Mouse (Mus musculus) lung, embryonic 16.5 days (tissue): ENCODE data around the gene Atp2c2. TPM values are rescaled to one million over a fixed set of nuclear protein-coding genes. Genes with fewer than 3 reads are reported as not detected.
A peak's percentile ranks its signal among the peaks of the same experiment; 100 is the strongest.

Source experiments
- ATAC-seq: fragments of 200-750 bp; cut with Nextera tagmentation; 2 replicates; pipeline ENCODE4 v1.8.0; 2017; ENCODE audit warnings: low read depth, mild to moderate bottlenecking, moderate library complexity
- H3K27ac ChIP-seq: fragments of 300-500 bp; sonication (generic); 2 replicates; pipeline ENCODE4 v1.5.1; 2014; ENCODE audit warnings: mild to moderate bottlenecking, control low read depth, low read length
- H3K27me3 ChIP-seq: fragments of 300-500 bp; sonication (generic); 2 replicates; pipeline ENCODE4 v1.6.1; 2014; ENCODE audit warnings: low read depth, low read length, mixed read lengths; ENCODE audit not compliant: control insufficient read depth, insufficient read depth
- H3K36me3 ChIP-seq: fragments of 300-500 bp; sonication (generic); 2 replicates; pipeline ENCODE4 v1.6.1; 2014; ENCODE audit warnings: low read length; ENCODE audit not compliant: control insufficient read depth, insufficient read depth
- H3K4me1 ChIP-seq: fragments of 300-500 bp; sonication (generic); replicated peaks from 2 replicates; pipeline ENCODE4 v1.6.1; 2014; ENCODE audit warnings: low read length, mixed read lengths; ENCODE audit not compliant: control insufficient read depth, insufficient read depth
- H3K4me2 ChIP-seq: fragments of 300-500 bp; sonication (generic); 2 replicates; pipeline ENCODE4 v1.6.1; 2014; ENCODE audit warnings: low read depth, low read length, control low read depth
- H3K4me3 ChIP-seq: fragments of 300-500 bp; sonication (generic); 2 replicates; pipeline ENCODE4 v1.5.1; 2014; ENCODE audit warnings: mild to moderate bottlenecking, low read length, control low read depth
- H3K9ac ChIP-seq: fragments of 300-500 bp; sonication (generic); 2 replicates; pipeline ENCODE4 v1.6.1; 2014; ENCODE audit warnings: low read length, control low read depth
- H3K9me3 ChIP-seq: fragments of 300-500 bp; sonication (generic); 2 replicates; pipeline ENCODE4 v1.6.1; 2016; ENCODE audit warnings: low read length; ENCODE audit not compliant: control insufficient read depth
- WGBS: fragments of 180-500 bp; shearing (Covaris S2); extraction: QIAGEN DNeasy Blood & Tissue Kit; methylation state at CpG from one replicate; pipeline ENCODE4 v1.1.7; 2014; 5-methylcytosine and 5-hydroxymethylcytosine counted together
- polyA plus RNA-seq: library from polyadenylated mRNA; unstranded; fragments of >200 nt; fragmentation: Nextera tagmentation; extraction: Ambion mirVana; gene quantifications from 2 replicates; pipeline ENCODE4 v1.2.1, GENCODE M21; 2015

The Atp2c2 gene
- polyA plus RNA-seq, 1 experiment from 2014 or later, result 4.0 TPM

- Histone ChIP-seq H3K9me3 (no peaks in the 10 kb centered on the region), H3K4me2 (peak overlapping the region; percentile 93; the same call in 1 of the 2 replicates), H3K4me1 (peaks cover 24% of the 10 kb centered on the region), H3K27ac (no peak overlapping the region), H3K9ac (no peak overlapping the region; the same call in 1 of the 2 replicates), H3K27me3 (no peaks in the 10 kb centered on the region), H3K36me3 (no peaks in the 10 kb centered on the region; the same call in 1 of the 2 replicates), H3K4me3 (no peak overlapping the region)
- ATAC-seq, result no peak
- WGBS, result 73% methylated on average over 7 of the region's 7 CpGs
Measured at GRCm38 (mm10) chr8:119776668-119777245, 76.9 kb downstream of the Atp2c2 start.

GRCm38 (mm10) chr8:119777765-119778164, 78.0 kb downstream of the Atp2c2 start:
- Histone ChIP-seq H3K27me3 (no peaks in the 10 kb centered on the region), H3K36me3 (no peaks in the 10 kb centered on the region), H3K9ac (peak overlapping the region; percentile 86), H3K4me1 (peaks cover 24% of the 10 kb centered on the region), H3K27ac (peak overlapping the region; percentile 85), H3K4me3 (peak overlapping the region; percentile 65), H3K4me2 (peak overlapping the region; percentile 93), H3K9me3 (no peaks in the 10 kb centered on the region)
- WGBS, result 15% methylated on average over 7 of the region's 7 CpGs
- ATAC-seq, result peak; percentile 13

- Histone ChIP-seq H3K9ac (peak within 1 kb of the TSS; percentile 86), H3K27ac (peak within 1 kb of the TSS; percentile 85), H3K9me3 (no peaks in the 10 kb centered on the region), H3K4me1 (peaks cover 24% of the 10 kb centered on the region), H3K36me3 (no peaks in the 10 kb centered on the region), H3K4me2 (peak within 1 kb of the TSS; percentile 93), H3K27me3 (no peaks in the 10 kb centered on the region), H3K4me3 (peak within 1 kb of the TSS; percentile 65)
- WGBS, result under 1% methylated on average over 18 of the region's 18 CpGs
- peak; percentile 97 for ATAC-seq
Measured at GRCm38 (mm10) chr8:119778263-119778662, 78.5 kb downstream of the Atp2c2 start, which contains the start of gene Tldc1. Gene Tldc1, minus strand, starts transcription at chr8:119778416.

DNA sequence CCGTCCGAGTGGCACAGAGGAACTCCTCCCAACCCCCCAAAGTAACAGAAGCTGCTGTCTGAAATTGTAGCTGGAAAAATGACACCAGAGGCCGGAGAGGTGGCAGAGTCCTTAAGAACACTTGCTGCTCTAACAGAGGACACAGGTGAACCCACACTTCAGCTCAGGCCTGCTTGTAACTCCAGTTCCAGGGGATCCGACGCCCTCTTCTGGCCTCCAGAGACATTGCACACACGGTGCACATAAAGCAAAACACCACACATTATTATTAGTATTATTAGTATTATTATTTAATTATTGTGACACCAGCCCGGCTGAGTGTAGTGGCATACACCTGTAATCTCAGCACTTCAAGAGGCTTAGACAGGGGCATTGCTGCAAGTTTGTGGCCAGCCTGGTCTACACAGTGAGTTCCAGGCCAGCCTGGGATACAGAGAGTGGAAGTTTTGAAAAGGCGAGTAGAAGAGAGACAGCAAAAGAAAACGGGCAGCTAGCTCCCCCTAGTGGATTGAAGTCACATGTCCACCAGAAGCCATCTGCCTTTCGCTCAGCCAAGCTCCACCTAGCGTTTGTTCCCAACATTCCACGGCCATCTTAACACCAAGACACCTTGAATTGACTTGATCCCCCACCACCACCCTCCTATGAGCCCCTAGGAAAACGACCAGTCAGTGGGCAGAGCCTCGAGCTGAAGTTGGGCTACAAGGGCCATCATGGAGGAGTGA, 79.4 kb downstream of the Atp2c2 start:
- WGBS, result 21% methylated on average over 14 of the region's 14 CpGs
- Histone ChIP-seq H3K9me3 (no peaks in the 10 kb centered on the region), H3K4me2 (peak overlapping the region; percentile 63; the same call in 1 of the 2 replicates), H3K4me1 (peaks cover 24% of the 10 kb centered on the region), H3K9ac (no peak overlapping the region), H3K27ac (peak overlapping the region; percentile 69), H3K4me3 (no peak overlapping the region), H3K36me3 (no peaks in the 10 kb centered on the region), H3K27me3 (no peaks in the 10 kb centered on the region)
- peak; percentile 17; the same call in 1 of the 2 replicates for ATAC-seq

DNA sequence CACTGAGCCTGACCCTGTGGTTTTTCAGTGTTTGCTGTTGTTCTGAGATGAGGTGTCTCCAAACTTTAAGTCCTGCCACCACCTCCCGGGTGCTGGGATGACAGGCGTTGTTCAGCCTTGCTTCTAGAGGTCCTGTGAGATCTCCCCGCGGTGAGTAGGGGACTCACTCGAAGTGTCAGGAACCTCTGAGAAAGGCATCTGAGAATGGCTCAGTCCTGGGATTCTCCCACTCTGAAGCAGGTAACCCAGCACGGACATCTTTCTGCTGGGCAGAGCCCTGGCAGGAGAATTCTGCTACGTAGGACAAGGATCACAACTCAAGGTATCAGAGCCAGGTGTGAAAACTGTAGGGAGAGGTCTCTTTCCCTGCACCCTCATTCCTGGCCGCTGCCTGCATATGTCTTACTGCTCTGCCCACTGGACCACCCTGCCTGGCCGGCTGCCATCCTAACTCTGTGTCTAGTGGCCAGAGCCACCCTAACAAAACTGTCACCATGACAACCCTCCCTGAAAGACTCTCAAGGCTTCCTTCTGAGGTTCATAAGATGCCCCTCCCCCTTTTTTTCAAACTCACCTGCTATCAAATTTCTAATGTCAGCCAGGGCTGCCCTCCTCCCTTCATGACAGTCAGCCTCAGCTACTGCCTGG, 80.7 kb downstream of the Atp2c2 start:
- H3K36me3 ChIP-seq, result no peaks in the 10 kb centered on the region
- no peaks in the 10 kb centered on the region for H3K9me3 ChIP-seq
- H3K27ac ChIP-seq, result no peak overlapping the region
- H3K4me2 ChIP-seq, result no peak overlapping the region
- ATAC-seq, result no peak
- H3K4me3 ChIP-seq, result no peak overlapping the region
- peaks cover 24% of the 10 kb centered on the region for H3K4me1 ChIP-seq
- 63% methylated on average over 9 of the region's 9 CpGs for WGBS
- H3K9ac ChIP-seq, result no peak overlapping the region
- no peaks in the 10 kb centered on the region for H3K27me3 ChIP-seq

GRCm38 (mm10) chr8:119781086-119781840, 81.5 kb downstream of the Atp2c2 start:
- Histone ChIP-seq H3K4me2 (no peak overlapping the region), H3K36me3 (no peaks in the 10 kb centered on the region), H3K27ac (no peak overlapping the region), H3K27me3 (no peaks in the 10 kb centered on the region), H3K9ac (no peak overlapping the region), H3K9me3 (no peaks in the 10 kb centered on the region), H3K4me1 (peaks cover 24% of the 10 kb centered on the region), H3K4me3 (no peak overlapping the region)
- 23% methylated on average over 4 of the region's 4 CpGs for WGBS
- no peak for ATAC-seq

- Histone ChIP-seq H3K4me1 (peaks cover 15% of the 10 kb centered on the region), H3K27me3 (no peaks in the 10 kb centered on the region), H3K27ac (no peak overlapping the region), H3K4me3 (no peak overlapping the region), H3K9me3 (no peaks in the 10 kb centered on the region), H3K36me3 (no peaks in the 10 kb centered on the region), H3K9ac (no peak overlapping the region), H3K4me2 (no peak overlapping the region)
- no peak for ATAC-seq
- 2% methylated on average over 5 of the region's 5 CpGs for WGBS
Measured at GRCm38 (mm10) chr8:119782715-119783114, 82.9 kb downstream of the Atp2c2 start.

DNA sequence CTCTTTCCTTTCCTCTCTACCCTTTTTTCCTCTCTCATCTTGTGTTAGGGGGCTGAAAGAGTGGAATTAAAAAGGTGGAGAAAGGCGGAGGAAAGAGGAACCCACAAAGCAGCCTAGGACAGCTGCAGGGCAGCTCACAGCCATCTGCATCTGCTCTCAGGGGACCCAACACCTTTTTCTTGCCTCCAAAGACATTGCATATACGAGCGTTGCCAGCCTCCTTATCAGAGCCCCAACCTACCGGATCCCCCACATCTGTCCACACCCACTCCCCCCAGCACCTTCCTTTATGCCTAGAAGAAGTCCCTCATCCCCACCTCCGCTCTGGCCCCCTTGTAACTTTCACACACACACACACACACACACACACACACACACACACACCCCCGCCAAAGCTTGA, 83.8 kb downstream of the Atp2c2 start:
- no peak overlapping the region for H3K9ac ChIP-seq
- no peak overlapping the region for H3K4me3 ChIP-seq
- no peak for ATAC-seq

More for the DNA sequence above, 83.8 kb downstream of the Atp2c2 start:
- Histone ChIP-seq H3K4me1 (peaks cover 11% of the 10 kb centered on the region), H3K27me3 (no peaks in the 10 kb centered on the region), H3K4me2 (no peak overlapping the region), H3K36me3 (no peaks in the 10 kb centered on the region), H3K27ac (no peak overlapping the region), H3K9me3 (no peaks in the 10 kb centered on the region)
- WGBS, result 73% methylated on average over 6 of the region's 6 CpGs
